Mouse (Mus musculus): Measurements from ENCODE around the gene Mrpl18. TPM values are rescaled to one million over a fixed set of nuclear protein-coding genes. Genes with fewer than 3 reads are reported as not detected.
"Not testable (repeated sequence)": the region's sequence is repeated elsewhere in the genome, so short reads cannot be mapped to it uniquely, and the experiment has no call there.

The Mrpl18 gene
- 34.1 and 37.8 TPM in 2 replicates for polyA plus RNA-seq (2011; ENCODE audit: insufficient read depth, insufficient read length, low replicate concordance, missing spikeins)

DNA sequence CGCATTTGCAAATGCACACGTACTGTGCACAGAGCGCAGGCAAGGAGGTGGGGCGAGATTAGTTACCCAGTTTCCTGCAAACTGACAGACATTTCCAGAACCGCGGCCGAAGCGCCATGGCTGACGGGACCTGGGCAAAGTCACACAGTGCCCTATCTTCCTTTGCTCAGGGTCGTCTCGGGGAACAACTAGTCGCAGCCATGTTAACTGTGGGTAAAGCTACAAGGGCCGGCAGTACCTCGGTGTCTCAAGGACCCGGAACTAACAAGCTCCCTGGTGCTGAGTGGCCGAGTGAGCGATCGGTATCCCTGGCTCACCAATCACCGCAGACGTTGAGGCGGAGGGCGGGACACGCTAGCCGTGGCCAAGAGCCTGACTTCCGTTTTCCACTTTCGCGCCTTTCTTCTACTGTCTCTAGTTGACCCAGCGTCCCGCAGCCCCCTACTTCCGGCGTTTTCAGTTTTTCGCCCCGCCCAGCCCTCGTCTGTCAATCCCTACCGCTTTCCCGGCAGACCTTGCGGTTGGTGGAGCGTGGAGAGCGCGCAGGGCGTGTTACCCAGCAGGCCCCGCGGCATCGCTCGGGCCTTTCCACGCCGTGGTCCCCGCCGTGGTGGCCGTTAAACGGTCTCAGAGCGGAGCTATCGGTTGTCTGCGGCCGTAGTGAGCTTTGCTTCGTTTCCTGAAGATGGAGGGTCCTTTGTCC is at the start of gene Mrpl18:
Mrpl18 (minus strand) TSS at position 465 of the 703 bp plus-strand sequence.
- WGBS = under 1% methylated on average over 56 of the region's 56 CpGs
- Histone ChIP-seq H3K27ac (ENCODE audit: control insufficient read depth, insufficient read depth, low read depth, low read length, poor library complexity) (peak within 1 kb of the TSS; percentile 82), H3K4me3 (replicated peaks; ENCODE audit: control insufficient read depth, low read depth, low read length) (peak within 1 kb of the TSS; percentile 94), H3K4me1 (ENCODE audit: control insufficient read depth, insufficient read depth, low read length) (no peaks in the 10 kb centered on the region)
- peak; percentile 71; the same call in 1 of the 2 replicates for TF ChIP-seq POLR2A (IDR thresholded peaks at IDR 0.05; ENCODE audit: borderline replicate concordance, control insufficient read depth, low read depth, low read length)
- no peak for TF ChIP-seq CTCF (IDR thresholded peaks at IDR 0.05; ENCODE audit: control insufficient read depth, insufficient read depth, low read length)

DNA sequence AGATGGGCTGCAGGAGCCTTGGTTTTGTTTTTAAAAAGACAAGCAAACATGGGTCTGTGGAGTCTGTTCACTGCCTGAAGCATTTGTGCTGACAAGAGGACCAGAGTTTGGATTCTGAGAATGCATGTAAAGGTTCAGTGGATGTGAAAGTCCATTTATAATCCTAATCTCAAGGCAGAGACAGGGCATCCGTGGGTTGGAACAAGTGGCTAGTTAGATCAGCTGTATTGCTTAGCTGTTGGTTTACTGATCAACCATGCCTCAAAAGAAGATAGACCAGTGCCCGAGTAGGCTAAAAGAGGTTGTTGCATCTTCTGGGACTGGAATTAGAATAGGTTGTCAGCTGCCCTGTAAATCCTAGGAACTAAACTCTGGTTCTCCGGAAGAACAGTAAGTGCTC is 47.3 kb upstream of the Mrpl18 start:
- no peak overlapping the region for H3K4me3 ChIP-seq (replicated peaks; ENCODE audit: control insufficient read depth, low read depth, low read length)
- TF ChIP-seq CTCF (IDR thresholded peaks at IDR 0.05; ENCODE audit: control insufficient read depth, insufficient read depth, low read length) (no peak), POLR2A (IDR thresholded peaks at IDR 0.05; ENCODE audit: borderline replicate concordance, control insufficient read depth, low read depth, low read length) (no peak)
- no peak overlapping the region for H3K27ac ChIP-seq (ENCODE audit: control insufficient read depth, insufficient read depth, low read depth, low read length, poor library complexity)
- WGBS = 85% methylated on average over 3 of the region's 3 CpGs
- no peaks in the 10 kb centered on the region; the same call in 1 of the 2 replicates for H3K4me1 ChIP-seq (ENCODE audit: control insufficient read depth, insufficient read depth, low read length)

DNA sequence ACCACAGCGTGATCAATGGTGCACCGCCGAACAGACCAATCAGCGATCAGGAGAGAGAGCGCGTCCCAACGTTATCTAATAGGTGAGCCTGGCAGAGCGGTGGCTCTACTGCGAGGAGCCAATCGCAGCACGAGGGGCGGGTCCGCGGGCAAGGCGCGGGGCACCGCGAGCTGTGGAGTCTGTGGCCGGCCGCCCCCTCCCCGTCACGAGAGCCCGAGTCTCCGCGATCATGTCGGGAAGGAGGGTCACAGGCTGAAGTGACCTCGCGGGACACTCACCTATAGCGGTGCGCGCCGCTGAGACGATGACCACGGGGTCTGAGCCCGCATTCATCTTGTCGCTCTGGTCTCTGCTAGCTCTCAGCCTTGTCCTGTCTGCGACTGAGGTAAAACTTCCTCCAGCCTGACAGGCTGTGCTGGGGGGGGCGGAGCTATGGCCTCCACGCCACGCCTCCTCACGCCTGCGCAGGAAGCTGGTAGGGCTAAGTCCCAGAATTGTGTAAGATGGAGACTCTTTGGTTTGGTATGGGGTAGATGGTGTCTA is 44.3 kb upstream of the Mrpl18 start, which contains the start of gene Acat2:
Acat2 (minus strand) TSS at position 417 of the 543 bp plus-strand sequence.
- Histone ChIP-seq H3K4me3 (replicated peaks; ENCODE audit: control insufficient read depth, low read depth, low read length) (peak within 1 kb of the TSS; percentile 92), H3K27ac (ENCODE audit: control insufficient read depth, insufficient read depth, low read depth, low read length, poor library complexity) (peak within 1 kb of the TSS; percentile 70), H3K4me1 (ENCODE audit: control insufficient read depth, insufficient read depth, low read length) (no peaks in the 10 kb centered on the region; the same call in 1 of the 2 replicates)
- TF ChIP-seq CTCF (IDR thresholded peaks at IDR 0.05; ENCODE audit: control insufficient read depth, insufficient read depth, low read length) = peak; percentile 6; the same call in 1 of the 2 replicates
- TF ChIP-seq POLR2A (IDR thresholded peaks at IDR 0.05; ENCODE audit: borderline replicate concordance, control insufficient read depth, low read depth, low read length) = peak; percentile 94
- WGBS = 0% methylated on average over 42 of the region's 42 CpGs

DNA sequence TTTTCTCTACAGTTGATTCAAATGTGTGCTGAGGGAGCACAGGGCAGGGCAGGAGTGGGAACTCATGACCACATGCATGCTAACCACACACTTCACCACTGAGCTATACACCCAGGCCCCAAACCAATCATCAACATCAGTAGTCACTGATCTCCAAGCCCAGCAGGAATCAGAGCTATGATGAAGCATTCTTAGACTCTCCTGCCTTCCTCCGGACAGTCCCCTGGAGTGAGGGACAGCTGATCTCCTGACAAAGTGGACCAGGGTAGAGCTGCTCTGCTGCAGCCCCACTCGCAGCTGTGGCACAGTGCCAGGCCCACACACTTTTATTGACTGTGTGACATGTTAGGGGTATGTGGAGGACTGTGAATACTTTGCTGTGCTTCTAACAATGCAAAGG is 43.2 kb upstream of the Mrpl18 start:
- H3K4me1 ChIP-seq (ENCODE audit: control insufficient read depth, insufficient read depth, low read length); H3K4me3 ChIP-seq (replicated peaks; ENCODE audit: control insufficient read depth, low read depth, low read length); H3K27ac ChIP-seq (ENCODE audit: control insufficient read depth, insufficient read depth, low read depth, low read length, poor library complexity): not testable (repeated sequence)
- WGBS = 44% methylated on average over 1 of the region's 2 CpGs

DNA sequence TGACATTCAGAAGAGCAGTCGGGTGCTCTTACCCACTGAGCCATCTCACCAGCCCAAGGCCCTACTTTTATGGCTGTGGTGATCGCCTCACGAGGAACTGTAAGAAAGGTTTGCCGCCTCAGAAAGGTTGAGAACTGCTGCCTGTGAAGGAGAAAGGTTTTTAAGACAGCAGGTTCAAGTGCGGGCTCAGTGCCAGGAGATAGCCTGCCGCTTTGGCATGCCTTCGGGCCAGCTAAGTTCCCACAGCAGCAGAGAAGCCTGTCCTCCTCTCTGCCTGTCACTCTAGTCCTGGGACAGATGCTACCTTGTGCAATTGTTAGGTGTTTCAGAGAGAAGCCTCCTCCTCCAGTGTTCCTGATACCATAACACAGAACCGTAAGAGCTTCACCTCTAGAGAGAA is 40.5 kb upstream of the Mrpl18 start:
- Histone ChIP-seq H3K27ac (ENCODE audit: control insufficient read depth, insufficient read depth, low read depth, low read length, poor library complexity) (no peak overlapping the region), H3K4me1 (ENCODE audit: control insufficient read depth, insufficient read depth, low read length) (no peaks in the 10 kb centered on the region; the same call in 1 of the 2 replicates), H3K4me3 (replicated peaks; ENCODE audit: control insufficient read depth, low read depth, low read length) (no peak overlapping the region)
- 88% methylated on average over 8 of the region's 8 CpGs for WGBS
- TF ChIP-seq POLR2A (IDR thresholded peaks at IDR 0.05; ENCODE audit: borderline replicate concordance, control insufficient read depth, low read depth, low read length) (no peak), CTCF (IDR thresholded peaks at IDR 0.05; ENCODE audit: control insufficient read depth, insufficient read depth, low read length) (no peak)

DNA sequence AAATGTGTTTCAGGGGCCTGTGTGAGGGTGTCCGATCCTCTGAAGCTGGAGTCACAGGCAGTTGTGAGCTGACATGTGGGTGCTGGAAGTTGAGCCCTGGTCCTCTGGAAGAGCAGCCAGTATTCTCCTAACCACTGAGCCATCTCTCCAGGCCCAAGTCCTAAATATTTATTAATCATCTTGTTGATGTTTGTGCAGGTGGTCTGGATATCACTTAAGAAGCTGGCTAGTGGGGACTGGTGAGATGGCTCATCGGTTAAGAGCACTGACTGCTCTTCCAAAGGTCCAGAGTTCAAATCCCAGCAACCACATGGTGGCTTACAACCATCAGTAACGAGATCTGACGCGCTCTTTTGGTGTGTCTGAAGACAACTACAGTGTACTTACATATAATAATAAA is 33.5 kb upstream of the Mrpl18 start:
- no peak overlapping the region for H3K4me3 ChIP-seq (replicated peaks; ENCODE audit: control insufficient read depth, low read depth, low read length)
- WGBS = 92% methylated on average over 5 of the region's 5 CpGs
- no peak overlapping the region for H3K27ac ChIP-seq (ENCODE audit: control insufficient read depth, insufficient read depth, low read depth, low read length, poor library complexity)
- TF ChIP-seq CTCF (IDR thresholded peaks at IDR 0.05; ENCODE audit: control insufficient read depth, insufficient read depth, low read length) (no peak), POLR2A (IDR thresholded peaks at IDR 0.05; ENCODE audit: borderline replicate concordance, control insufficient read depth, low read depth, low read length) (no peak)
- no peaks in the 10 kb centered on the region; the same call in 1 of the 2 replicates for H3K4me1 ChIP-seq (ENCODE audit: control insufficient read depth, insufficient read depth, low read length)

DNA sequence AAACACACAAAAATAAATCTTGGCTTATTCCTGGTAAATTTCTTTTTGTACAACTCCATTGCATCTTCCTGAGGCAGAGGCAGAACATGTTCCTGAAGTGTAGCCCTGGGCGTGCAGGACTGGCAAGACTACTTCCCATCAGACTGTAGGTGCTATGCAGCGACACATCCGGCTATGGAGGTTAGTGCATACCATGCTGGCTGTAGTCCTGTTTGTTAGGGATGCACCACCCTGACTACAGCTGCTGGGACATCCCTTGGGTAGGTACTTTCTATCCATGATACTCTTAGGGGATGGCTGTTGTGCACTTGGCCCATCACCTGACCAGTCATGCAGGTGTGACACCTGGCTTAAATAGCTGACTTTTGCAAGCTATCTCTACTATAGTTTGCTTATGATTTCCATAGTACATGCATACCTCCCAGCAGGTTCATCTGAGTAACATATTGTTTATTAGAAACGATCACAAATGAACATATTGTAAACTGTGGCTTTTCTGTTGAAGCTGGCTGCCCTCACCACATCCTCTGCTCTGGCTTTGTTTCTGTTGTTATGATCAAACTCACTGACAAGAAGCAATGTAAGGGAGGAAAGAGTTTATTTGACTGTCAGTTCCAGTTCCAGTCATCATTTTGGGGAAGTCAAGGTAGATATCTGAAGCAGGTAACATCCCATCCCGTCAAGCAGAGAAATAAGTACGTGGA is 26.5 kb upstream of the Mrpl18 start:
- no peak overlapping the region for H3K27ac ChIP-seq (ENCODE audit: control insufficient read depth, insufficient read depth, low read depth, low read length, poor library complexity)
- 85% methylated on average over 6 of the region's 6 CpGs for WGBS
- TF ChIP-seq POLR2A (IDR thresholded peaks at IDR 0.05; ENCODE audit: borderline replicate concordance, control insufficient read depth, low read depth, low read length) (no peak), CTCF (IDR thresholded peaks at IDR 0.05; ENCODE audit: control insufficient read depth, insufficient read depth, low read length) (no peak)
- no peak overlapping the region for H3K4me3 ChIP-seq (replicated peaks; ENCODE audit: control insufficient read depth, low read depth, low read length)
- H3K4me1 ChIP-seq (ENCODE audit: control insufficient read depth, insufficient read depth, low read length) = peaks cover 2% of the 10 kb centered on the region; the same call in 1 of the 2 replicates

DNA sequence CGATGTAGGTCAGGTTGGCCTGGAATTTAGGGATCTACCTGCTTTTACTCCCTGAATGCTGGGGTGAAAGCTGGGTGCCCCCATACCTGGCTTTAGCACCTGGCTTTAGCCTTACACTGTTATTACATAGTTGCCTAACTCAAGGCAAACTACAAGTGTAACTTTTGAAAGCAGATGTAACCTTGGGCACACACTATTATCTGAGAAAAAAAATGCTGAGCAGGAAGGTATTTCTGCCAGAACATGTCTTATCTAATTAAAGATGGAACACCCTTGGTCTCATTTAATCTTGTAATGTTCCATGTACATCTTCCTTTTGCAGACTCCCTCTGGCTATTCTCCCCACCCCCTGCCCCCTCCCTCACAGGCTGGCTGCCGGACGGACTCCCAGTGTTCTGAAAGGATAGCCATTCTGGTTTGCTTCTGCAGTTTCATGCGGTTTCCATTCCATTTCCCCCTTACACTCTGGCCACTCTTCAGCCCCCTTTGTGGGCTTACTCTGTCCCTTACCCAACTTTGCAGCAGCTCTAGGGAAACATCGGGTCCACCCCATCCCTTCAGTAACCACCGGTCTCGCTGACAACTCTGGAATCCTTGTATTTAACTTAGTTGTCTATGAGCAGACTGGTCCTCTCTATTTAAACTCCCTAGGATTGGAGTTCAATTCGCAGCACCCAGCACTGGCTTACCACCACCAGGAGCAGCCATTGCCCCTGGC is 25.6 kb upstream of the Mrpl18 start:
- Histone ChIP-seq H3K27ac (ENCODE audit: control insufficient read depth, insufficient read depth, low read depth, low read length, poor library complexity) (no peak overlapping the region), H3K4me3 (replicated peaks; ENCODE audit: control insufficient read depth, low read depth, low read length) (no peak overlapping the region), H3K4me1 (ENCODE audit: control insufficient read depth, insufficient read depth, low read length) (peaks cover 2% of the 10 kb centered on the region; the same call in 1 of the 2 replicates)
- WGBS = 67% methylated on average over 8 of the region's 8 CpGs
- TF ChIP-seq CTCF (IDR thresholded peaks at IDR 0.05; ENCODE audit: control insufficient read depth, insufficient read depth, low read length) (no peak), POLR2A (IDR thresholded peaks at IDR 0.05; ENCODE audit: borderline replicate concordance, control insufficient read depth, low read depth, low read length) (no peak)

Measured in bone marrow, adult 2 months (tissue).